Mouse (Mus musculus) lung, embryonic 16.5 days (tissue): ENCODE results near the gene Cacfd1. TPM values are rescaled to one million over a fixed set of nuclear protein-coding genes. Genes with fewer than 3 reads are reported as not detected.

Experiments used
- ATAC-seq: fragments of 200-750 bp; cut with Nextera tagmentation; 2 replicates; pipeline ENCODE4 v1.8.0; 2017; ENCODE audit warnings: low read depth, mild to moderate bottlenecking, moderate library complexity
- H3K27ac ChIP-seq: fragments of 300-500 bp; sonication (generic); 2 replicates; pipeline ENCODE4 v1.5.1; 2014; ENCODE audit warnings: mild to moderate bottlenecking, control low read depth, low read length
- H3K27me3 ChIP-seq: fragments of 300-500 bp; sonication (generic); 2 replicates; pipeline ENCODE4 v1.6.1; 2014; ENCODE audit warnings: low read depth, low read length, mixed read lengths; ENCODE audit not compliant: control insufficient read depth, insufficient read depth
- H3K36me3 ChIP-seq: fragments of 300-500 bp; sonication (generic); 2 replicates; pipeline ENCODE4 v1.6.1; 2014; ENCODE audit warnings: low read length; ENCODE audit not compliant: control insufficient read depth, insufficient read depth
- H3K4me1 ChIP-seq: fragments of 300-500 bp; sonication (generic); replicated peaks from 2 replicates; pipeline ENCODE4 v1.6.1; 2014; ENCODE audit warnings: low read length, mixed read lengths; ENCODE audit not compliant: control insufficient read depth, insufficient read depth
- H3K4me2 ChIP-seq: fragments of 300-500 bp; sonication (generic); 2 replicates; pipeline ENCODE4 v1.6.1; 2014; ENCODE audit warnings: low read depth, low read length, control low read depth
- H3K4me3 ChIP-seq: fragments of 300-500 bp; sonication (generic); 2 replicates; pipeline ENCODE4 v1.5.1; 2014; ENCODE audit warnings: mild to moderate bottlenecking, low read length, control low read depth
- H3K9ac ChIP-seq: fragments of 300-500 bp; sonication (generic); 2 replicates; pipeline ENCODE4 v1.6.1; 2014; ENCODE audit warnings: low read length, control low read depth
- H3K9me3 ChIP-seq: fragments of 300-500 bp; sonication (generic); 2 replicates; pipeline ENCODE4 v1.6.1; 2016; ENCODE audit warnings: low read length; ENCODE audit not compliant: control insufficient read depth
- WGBS: fragments of 180-500 bp; shearing (Covaris S2); extraction: QIAGEN DNeasy Blood & Tissue Kit; methylation state at CpG from one replicate; pipeline ENCODE4 v1.1.7; 2014; 5-methylcytosine and 5-hydroxymethylcytosine counted together
- polyA plus RNA-seq: library from polyadenylated mRNA; unstranded; fragments of >200 nt; fragmentation: Nextera tagmentation; extraction: Ambion mirVana; gene quantifications from 2 replicates; pipeline ENCODE4 v1.2.1, GENCODE M21; 2015

Cacfd1 gene
- polyA plus RNA-seq, 1 experiment from 2014 or later, result 52.3 TPM

- H3K4me1 ChIP-seq, result no peaks in the 10 kb centered on the region
- H3K9me3 ChIP-seq, result no peaks in the 10 kb centered on the region
- 78% methylated on average over 5 of the region's 5 CpGs for WGBS
- ATAC-seq, result no peak
- H3K4me2 ChIP-seq, result no peak overlapping the region
- H3K27ac ChIP-seq, result no peak overlapping the region
- no peaks in the 10 kb centered on the region for H3K36me3 ChIP-seq
- no peak overlapping the region for H3K4me3 ChIP-seq
- H3K9ac ChIP-seq, result no peak overlapping the region
- H3K27me3 ChIP-seq, result no peaks in the 10 kb centered on the region
These were observed 25.1 kb upstream of the Cacfd1 start for GRCm38 (mm10) chr2:26984640-26985039.

GRCm38 (mm10) chr2:26993936-26994335, 15.8 kb upstream of the Cacfd1 start:
- H3K27ac ChIP-seq, result no peak overlapping the region
- ATAC-seq, result no peak
- no peak overlapping the region for H3K4me3 ChIP-seq
- no peaks in the 10 kb centered on the region for H3K9me3 ChIP-seq
- H3K9ac ChIP-seq, result no peak overlapping the region
- H3K27me3 ChIP-seq, result no peaks in the 10 kb centered on the region
- H3K4me1 ChIP-seq, result no peaks in the 10 kb centered on the region
- 68% methylated on average over 3 of the region's 3 CpGs for WGBS
- H3K36me3 ChIP-seq, result no peaks in the 10 kb centered on the region
- no peak overlapping the region for H3K4me2 ChIP-seq

GRCm38 (mm10) chr2:26997498-26997897, 12.2 kb upstream of the Cacfd1 start:
- no peak overlapping the region for H3K9ac ChIP-seq
- no peaks in the 10 kb centered on the region for H3K9me3 ChIP-seq
- no peak overlapping the region for H3K4me2 ChIP-seq
- no peak for ATAC-seq
- H3K4me1 ChIP-seq, result no peaks in the 10 kb centered on the region
- no peaks in the 10 kb centered on the region for H3K36me3 ChIP-seq
- H3K27me3 ChIP-seq, result no peaks in the 10 kb centered on the region
- WGBS, result 77% methylated on average over 1 of the region's 1 CpGs
- no peak overlapping the region for H3K27ac ChIP-seq
- H3K4me3 ChIP-seq, result no peak overlapping the region

- ATAC-seq, result no peak
- Histone ChIP-seq H3K4me3 (no peak overlapping the region), H3K4me1 (no peaks in the 10 kb centered on the region), H3K27ac (no peak overlapping the region), H3K9me3 (no peaks in the 10 kb centered on the region), H3K4me2 (no peak overlapping the region), H3K9ac (no peak overlapping the region), H3K27me3 (no peaks in the 10 kb centered on the region), H3K36me3 (no peaks in the 10 kb centered on the region)
- WGBS, result 92% methylated on average over 7 of the region's 7 CpGs
These were observed 11.7 kb upstream of the Cacfd1 start for GRCm38 (mm10) chr2:26997993-26998392.

- H3K4me3 ChIP-seq, result no peak overlapping the region
- no peak overlapping the region for H3K9ac ChIP-seq
- H3K27ac ChIP-seq, result no peak overlapping the region
- H3K9me3 ChIP-seq, result no peaks in the 10 kb centered on the region
- WGBS, result 41% methylated on average over 4 of the region's 4 CpGs
- no peaks in the 10 kb centered on the region for H3K27me3 ChIP-seq
- H3K4me1 ChIP-seq, result peaks cover 15% of the 10 kb centered on the region
- no peak overlapping the region for H3K4me2 ChIP-seq
- no peak for ATAC-seq
- no peaks in the 10 kb centered on the region for H3K36me3 ChIP-seq
These were observed 3.5 kb upstream of the Cacfd1 start for GRCm38 (mm10) chr2:27006255-27006654.

GRCm38 (mm10) chr2:27007701-27008100, 2.0 kb upstream of the Cacfd1 start:
- no peak for ATAC-seq
- no peaks in the 10 kb centered on the region for H3K9me3 ChIP-seq
- H3K4me3 ChIP-seq, result no peak overlapping the region
- no peaks in the 10 kb centered on the region for H3K36me3 ChIP-seq
- H3K27me3 ChIP-seq, result no peaks in the 10 kb centered on the region
- H3K9ac ChIP-seq, result no peak overlapping the region
- H3K27ac ChIP-seq, result no peak overlapping the region
- peaks cover 17% of the 10 kb centered on the region for H3K4me1 ChIP-seq
- H3K4me2 ChIP-seq, result no peak overlapping the region
- WGBS, result 54% methylated on average over 7 of the region's 7 CpGs

- Histone ChIP-seq H3K4me1 (no peaks in the 10 kb centered on the region), H3K9me3 (no peaks in the 10 kb centered on the region), H3K4me2 (no peak overlapping the region), H3K27ac (no peak overlapping the region), H3K27me3 (no peaks in the 10 kb centered on the region), H3K4me3 (no peak overlapping the region), H3K36me3 (peaks cover 37% of the 10 kb centered on the region), H3K9ac (no peak overlapping the region)
- ATAC-seq, result peak; percentile 73
- WGBS, result 52% methylated on average over 5 of the region's 5 CpGs
These were observed 8.1 kb downstream of the Cacfd1 start for GRCm38 (mm10) chr2:27017802-27018201.

- 86% methylated on average over 2 of the region's 2 CpGs for WGBS
- no peaks in the 10 kb centered on the region for H3K9me3 ChIP-seq
- no peak for ATAC-seq
- H3K9ac ChIP-seq, result no peak overlapping the region
- H3K27ac ChIP-seq, result no peak overlapping the region
- no peaks in the 10 kb centered on the region for H3K27me3 ChIP-seq
- peaks cover 29% of the 10 kb centered on the region for H3K36me3 ChIP-seq
- no peaks in the 10 kb centered on the region for H3K4me1 ChIP-seq
- H3K4me3 ChIP-seq, result no peak overlapping the region
- no peak overlapping the region for H3K4me2 ChIP-seq
These were observed 9.8 kb downstream of the Cacfd1 start for GRCm38 (mm10) chr2:27019530-27019929.

- Histone ChIP-seq H3K9ac (no peak overlapping the region), H3K4me3 (no peak overlapping the region), H3K4me2 (no peak overlapping the region), H3K27me3 (no peaks in the 10 kb centered on the region), H3K36me3 (peaks cover 15% of the 10 kb centered on the region), H3K4me1 (no peaks in the 10 kb centered on the region), H3K9me3 (no peaks in the 10 kb centered on the region), H3K27ac (no peak overlapping the region)
- WGBS, result 70% methylated on average over 1 of the region's 1 CpGs
- ATAC-seq, result no peak
These were observed 11.4 kb downstream of the Cacfd1 start for GRCm38 (mm10) chr2:27021103-27021502.

GRCm38 (mm10) chr2:27022612-27023011, 12.9 kb downstream of the Cacfd1 start:
- Histone ChIP-seq H3K9ac (no peak overlapping the region), H3K27me3 (no peaks in the 10 kb centered on the region), H3K4me2 (no peak overlapping the region), H3K36me3 (peaks cover 7% of the 10 kb centered on the region; the same call in 1 of the 2 replicates), H3K4me1 (no peaks in the 10 kb centered on the region), H3K9me3 (no peaks in the 10 kb centered on the region), H3K27ac (no peak overlapping the region), H3K4me3 (no peak overlapping the region)
- WGBS, result 72% methylated on average over 6 of the region's 6 CpGs
- no peak for ATAC-seq
